Mouse (Mus musculus) G1E (cell line): ENCODE results near the gene Rad9b. TPM values are rescaled to one million over a fixed set of nuclear protein-coding genes. Genes with fewer than 3 reads are reported as not detected.

Experiments used
- ATAC-seq: 2 replicates; pipeline ENCODE4 v1.8.0; 2016; ENCODE audit warnings: mild to moderate bottlenecking; ENCODE audit not compliant: insufficient number of reproducible peaks, poor library complexity, low FRiP score, severe bottlenecking; ENCODE audit errors: extremely low read depth
- DNase-seq: peaks from one replicate; pipeline ENCODE4 v3.0.0; 2012; ENCODE audit warnings: low spot score
- H3K27me3 ChIP-seq: 2 replicates; pipeline ENCODE4 v1.6.1; 2012; ENCODE audit warnings: mild to moderate bottlenecking, low read length, inconsistent platforms; ENCODE audit not compliant: insufficient read depth
- H3K36me3 ChIP-seq: replicated peaks from 2 replicates; pipeline ENCODE3; 2012; ENCODE audit warnings: mild to moderate bottlenecking, inconsistent platforms
- H3K4me1 ChIP-seq: 2 replicates; pipeline ENCODE4 v1.6.1; 2012; ENCODE audit warnings: low read depth, low read length, inconsistent platforms, mixed read lengths; ENCODE audit not compliant: insufficient read depth
- H3K4me3 ChIP-seq: 2 replicates; pipeline ENCODE4 v1.5.1; 2012; ENCODE audit warnings: low read depth, mild to moderate bottlenecking, inconsistent platforms, low read length, moderate library complexity, mixed read lengths
- H3K9me3 ChIP-seq: replicated peaks from 2 replicates; pipeline ENCODE4 v1.6.1; 2012; ENCODE audit warnings: inconsistent platforms
- CTCF ChIP-seq: IDR thresholded peaks from 2 replicates; pipeline ENCODE4 v1.5.1; 2012; ENCODE audit warnings: low read depth, low read length, inconsistent platforms, mixed read lengths
- GATA1 ChIP-seq: IDR thresholded peaks from 2 replicates; pipeline ENCODE4 v1.6.1; 2012; ENCODE audit warnings: borderline replicate concordance, low read length, inconsistent platforms, mixed read lengths
- GATA2 ChIP-seq: IDR thresholded peaks from 2 replicates; pipeline ENCODE4 v1.6.1; 2012; ENCODE audit warnings: low read depth, low read length, inconsistent platforms, borderline replicate concordance
- POLR2AphosphoS5 ChIP-seq: IDR thresholded peaks from 2 replicates; pipeline ENCODE4 v1.6.1; 2012; ENCODE audit warnings: low read depth, low read length, inconsistent platforms; ENCODE audit not compliant: insufficient replicate concordance
- TAL1 ChIP-seq: conservative IDR thresholded peaks from 2 replicates; pipeline ENCODE4 v1.6.1; 2012; ENCODE audit warnings: low read depth, low read length, inconsistent platforms, mixed read lengths
- polyA plus RNA-seq: library from polyadenylated mRNA; stranded (reverse); fragments of >175 nt; gene quantifications from 2 replicates; pipeline ENCODE4 v1.2.3, GENCODE M21; 2012
- total RNA-seq, 2 experiments: library from RNA; stranded (forward) in 1 of 2; stranded (reverse) in 1 of 2; fragments of 200-1000 nt in 1 of 2; fragments of >200 nt in 1 of 2; fragmentation: Nextera tagmentation in 1 of 2; gene quantifications; 2 replicates each; pipeline ENCODE4 v1.2.3; 2014 to 2017

Rad9b gene
- total and polyA plus RNA-seq, 3 experiments: 2.8 to 48.3 (median 17.3) TPM

DNA sequence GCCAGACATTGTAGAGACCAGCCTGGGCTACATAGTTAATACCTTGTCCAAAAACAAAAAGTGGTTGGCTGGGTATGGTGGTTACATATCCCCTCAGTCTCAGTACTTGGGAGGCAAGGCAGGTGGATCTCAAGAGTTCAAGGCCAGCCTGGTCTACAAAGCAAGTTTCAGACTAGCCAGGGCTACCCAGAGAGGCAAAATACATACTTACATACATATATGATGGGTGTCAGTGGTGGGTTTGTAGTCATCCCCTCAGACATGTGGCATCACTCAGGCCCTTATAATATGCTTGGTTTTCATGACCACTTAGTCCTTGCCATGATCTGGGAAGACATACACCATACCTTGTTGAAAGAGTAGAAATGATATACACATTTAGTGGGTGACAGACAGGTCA lies 36.6 kb upstream of the Rad9b start:
- Histone ChIP-seq H3K27me3 (no peaks in the 10 kb centered on the region), H3K4me3 (no peak overlapping the region), H3K4me1 (peaks cover 23% of the 10 kb centered on the region), H3K36me3 (peaks cover 39% of the 10 kb centered on the region), H3K9me3 (no peaks in the 10 kb centered on the region)
- DNase-seq (no peak), ATAC-seq (no peak)
- no peak for TF ChIP-seq GATA2
- TF ChIP-seq TAL1: no peak
- no peak for TF ChIP-seq GATA1

DNA sequence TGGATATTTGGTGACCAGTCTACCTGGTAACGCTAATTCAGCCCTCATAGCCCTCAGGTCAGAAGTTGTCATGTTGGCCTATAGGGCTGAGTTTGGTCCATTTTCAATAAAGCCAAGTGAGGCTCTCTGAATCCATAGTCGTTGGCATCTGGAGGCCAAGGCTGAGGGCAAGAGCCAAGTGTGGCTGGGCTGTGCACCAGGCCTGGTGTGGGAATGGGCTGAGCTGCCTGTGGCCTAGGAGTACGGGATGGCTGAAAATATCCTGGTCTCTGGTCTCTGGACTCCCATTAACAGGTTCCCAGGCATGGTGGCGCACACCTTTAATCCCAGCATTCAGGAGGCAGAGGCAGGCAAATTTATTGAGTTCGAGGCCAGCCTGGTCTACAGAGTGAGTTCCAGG lies 36.0 kb upstream of the Rad9b start:
- DNase-seq: no peak
- no peak for ATAC-seq
- Histone ChIP-seq H3K4me3 (no peak overlapping the region), H3K4me1 (peaks cover 20% of the 10 kb centered on the region), H3K27me3 (no peaks in the 10 kb centered on the region), H3K36me3 (peaks cover 32% of the 10 kb centered on the region), H3K9me3 (no peaks in the 10 kb centered on the region)
- TF ChIP-seq GATA1 (no peak), GATA2 (no peak), POLR2AphosphoS5 (no peak), TAL1 (no peak), CTCF (no peak)

DNA sequence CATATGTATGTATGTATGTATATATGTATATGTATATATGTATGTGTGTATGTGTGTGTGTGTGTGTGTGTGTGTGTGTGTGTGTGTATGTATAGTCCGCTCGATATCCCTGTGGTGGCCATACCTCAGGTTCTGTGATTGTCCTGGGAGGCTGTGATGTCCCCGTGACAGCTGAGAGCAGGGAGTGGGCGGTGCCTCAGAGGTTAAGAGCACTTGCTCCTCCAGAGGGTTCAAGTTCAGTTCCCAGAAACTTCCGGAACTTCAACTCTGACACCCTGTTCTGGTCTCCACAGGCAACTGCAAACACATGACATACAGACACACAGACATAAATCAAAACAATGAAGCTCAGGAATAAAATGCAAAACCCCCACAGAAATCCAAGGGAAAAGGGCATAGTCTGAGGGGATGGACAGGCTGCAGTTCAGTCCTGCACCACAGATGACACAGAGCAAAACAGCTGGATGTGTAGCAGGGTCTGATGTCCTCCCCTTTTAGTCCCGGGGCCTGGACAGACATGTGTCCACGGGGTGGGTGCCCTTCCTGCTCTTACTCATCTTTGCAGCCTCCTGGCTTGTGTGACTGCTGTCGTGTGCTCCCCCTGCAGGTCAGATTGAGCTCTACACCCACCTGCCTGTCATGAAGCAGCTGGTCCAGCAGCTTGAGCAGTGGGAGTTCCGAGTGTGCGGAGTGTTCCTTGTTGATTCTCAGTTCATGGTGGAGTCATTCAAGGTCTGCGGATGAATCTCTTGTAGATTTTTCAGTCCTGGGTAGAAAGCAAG lies 25.5 kb upstream of the Rad9b start:
- Histone ChIP-seq H3K4me3 (no peak overlapping the region), H3K9me3 (no peaks in the 10 kb centered on the region), H3K36me3 (peaks cover 72% of the 10 kb centered on the region), H3K4me1 (peaks cover 17% of the 10 kb centered on the region), H3K27me3 (no peaks in the 10 kb centered on the region; the same call in 1 of the 2 replicates)
- peak; percentile 45 for ATAC-seq
- TF ChIP-seq CTCF: peak; percentile 95
- TF ChIP-seq GATA2: no peak
- DNase-seq: peak; percentile 72

GRCm38 (mm10) chr5:122378171-122378570 lies 24.1 kb upstream of the Rad9b start:
- ATAC-seq (no peak), DNase-seq (no peak)
- Histone ChIP-seq H3K27me3 (no peaks in the 10 kb centered on the region; the same call in 1 of the 2 replicates), H3K4me3 (no peak overlapping the region), H3K4me1 (peaks cover 26% of the 10 kb centered on the region), H3K36me3 (peaks cover 84% of the 10 kb centered on the region), H3K9me3 (no peaks in the 10 kb centered on the region)
- no peak for TF ChIP-seq GATA1
- TF ChIP-seq GATA2: no peak
- TF ChIP-seq POLR2AphosphoS5: no peak
- no peak for TF ChIP-seq TAL1
- TF ChIP-seq CTCF: no peak

DNA sequence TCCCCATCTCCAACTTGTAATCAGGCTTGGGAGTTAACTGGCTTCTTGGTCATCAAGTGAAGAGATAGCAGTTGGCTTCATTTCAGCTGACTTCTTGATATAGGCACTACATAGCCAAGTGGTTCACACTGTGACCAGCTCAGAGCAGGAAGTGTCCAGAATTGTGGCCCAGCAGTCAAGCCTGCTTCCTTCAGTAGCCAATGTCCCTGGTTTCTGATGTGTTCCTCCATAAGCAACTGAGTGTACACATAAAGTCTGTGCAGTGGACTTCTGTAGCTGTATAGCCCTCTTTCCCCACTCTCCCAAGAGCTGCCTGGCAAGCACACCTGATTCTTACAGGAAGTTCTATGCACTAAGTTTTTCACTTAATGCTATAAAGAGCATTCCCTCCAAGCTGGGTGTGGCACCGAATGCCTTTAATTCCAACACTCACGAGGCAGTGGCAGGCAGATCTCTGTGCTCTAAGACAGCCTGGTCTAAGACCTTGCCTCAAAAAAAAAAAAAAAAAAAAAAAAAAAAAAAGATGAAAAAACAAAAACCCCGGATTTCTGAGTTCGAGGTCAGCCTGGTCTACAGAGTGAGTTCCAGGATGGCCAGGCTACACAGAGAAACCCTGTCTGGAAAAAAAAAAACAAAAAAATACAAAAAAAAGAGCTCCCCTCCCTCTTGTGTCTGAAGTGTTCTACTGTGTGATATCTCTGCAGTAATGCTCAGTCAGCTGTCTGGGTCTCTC lies 23.2 kb upstream of the Rad9b start:
- peaks cover 26% of the 10 kb centered on the region for H3K4me1 ChIP-seq
- no peak overlapping the region for H3K4me3 ChIP-seq
- H3K27me3 ChIP-seq: no peaks in the 10 kb centered on the region; the same call in 1 of the 2 replicates
- H3K9me3 ChIP-seq: no peaks in the 10 kb centered on the region
- H3K36me3 ChIP-seq: peaks cover 77% of the 10 kb centered on the region
- TF ChIP-seq GATA1 (no peak), CTCF (no peak), GATA2 (no peak), TAL1 (no peak), POLR2AphosphoS5 (no peak)
- ATAC-seq (no peak), DNase-seq (no peak)

GRCm38 (mm10) chr5:122372878-122373277 lies 18.8 kb upstream of the Rad9b start:
- TF ChIP-seq TAL1 (no peak), GATA1 (no peak), CTCF (no peak), GATA2 (no peak), POLR2AphosphoS5 (no peak)
- Histone ChIP-seq H3K36me3 (peaks cover 63% of the 10 kb centered on the region), H3K4me1 (peaks cover 26% of the 10 kb centered on the region), H3K27me3 (no peaks in the 10 kb centered on the region), H3K4me3 (peak overlapping the region; percentile 88), H3K9me3 (no peaks in the 10 kb centered on the region)
- no peak for ATAC-seq
- DNase-seq: no peak
